Mouse (Mus musculus): ENCODE data around the gene Tmem95. TPM values are rescaled to one million over a fixed set of nuclear protein-coding genes. Genes with fewer than 3 reads are reported as not detected.
A peak's percentile ranks its signal among the peaks of the same experiment; 100 is the strongest.

Tmem95 gene
- polyA plus RNA-seq, 1 experiment: not detected

GRCm38 (mm10) chr11:69900471-69901405, 22.9 kb upstream of the Tmem95 start, which contains the start of the genes 2810408A11Rik and Neurl4:
Gene 2810408A11Rik, minus strand, starts transcription at chr11:69900987.
Gene Neurl4, plus strand, starts transcription at chr11:69901072.
- Histone ChIP-seq H3K27ac (ENCODE audit: insufficient read depth, low read length) (peak within 1 kb of the TSS; percentile 94), H3K4me3 (ENCODE audit: insufficient read depth, low read length) (peak within 1 kb of the TSS; percentile 85), H3K4me1 (ENCODE audit: control insufficient read depth, insufficient read depth, low read length) (no peaks in the 10 kb centered on the region)
- TF ChIP-seq CTCF (IDR thresholded peaks at IDR 0.05; ENCODE audit: borderline replicate concordance, insufficient read depth, low read length) (no peak), POLR2A (IDR thresholded peaks at IDR 0.05; ENCODE audit: low read depth, low read length) (peak; percentile 93)

GRCm38 (mm10) chr11:69899870-69900269, 22.1 kb upstream of the Tmem95 start:
- H3K4me3 ChIP-seq (ENCODE audit: insufficient read depth, low read length): peak overlapping the region; percentile 70
- TF ChIP-seq CTCF (IDR thresholded peaks at IDR 0.05; ENCODE audit: borderline replicate concordance, insufficient read depth, low read length): no peak
- TF ChIP-seq POLR2A (IDR thresholded peaks at IDR 0.05; ENCODE audit: low read depth, low read length): no peak
- H3K27ac ChIP-seq (ENCODE audit: insufficient read depth, low read length): no peak overlapping the region
- H3K4me1 ChIP-seq (ENCODE audit: control insufficient read depth, insufficient read depth, low read length): no peaks in the 10 kb centered on the region

GRCm38 (mm10) chr11:69895291-69895690, 17.5 kb upstream of the Tmem95 start, which contains the start of gene Acap1:
Gene Acap1, minus strand, starts transcription at chr11:69895539.
- Histone ChIP-seq H3K27ac (ENCODE audit: insufficient read depth, low read length) (no peak within 1 kb of the TSS), H3K4me3 (ENCODE audit: insufficient read depth, low read length) (no peak within 1 kb of the TSS), H3K4me1 (ENCODE audit: control insufficient read depth, insufficient read depth, low read length) (no peaks in the 10 kb centered on the region)
- TF ChIP-seq POLR2A (IDR thresholded peaks at IDR 0.05; ENCODE audit: low read depth, low read length) (no peak), CTCF (IDR thresholded peaks at IDR 0.05; ENCODE audit: borderline replicate concordance, insufficient read depth, low read length) (no peak)

- no peak for TF ChIP-seq POLR2A (IDR thresholded peaks at IDR 0.05; ENCODE audit: low read depth, low read length)
- TF ChIP-seq CTCF (IDR thresholded peaks at IDR 0.05; ENCODE audit: borderline replicate concordance, insufficient read depth, low read length): no peak
- Histone ChIP-seq H3K4me3 (ENCODE audit: insufficient read depth, low read length) (no peak overlapping the region), H3K27ac (ENCODE audit: insufficient read depth, low read length) (no peak overlapping the region), H3K4me1 (ENCODE audit: control insufficient read depth, insufficient read depth, low read length) (no peaks in the 10 kb centered on the region)
Measured at GRCm38 (mm10) chr11:69894671-69895070, 16.9 kb upstream of the Tmem95 start.

GRCm38 (mm10) chr11:69891482-69891881, 13.7 kb upstream of the Tmem95 start:
- no peak for TF ChIP-seq POLR2A (IDR thresholded peaks at IDR 0.05; ENCODE audit: low read depth, low read length)
- TF ChIP-seq CTCF (IDR thresholded peaks at IDR 0.05; ENCODE audit: borderline replicate concordance, insufficient read depth, low read length): no peak
- Histone ChIP-seq H3K4me3 (ENCODE audit: insufficient read depth, low read length) (no peak overlapping the region), H3K4me1 (ENCODE audit: control insufficient read depth, insufficient read depth, low read length) (no peaks in the 10 kb centered on the region), H3K27ac (ENCODE audit: insufficient read depth, low read length) (no peak overlapping the region)

- H3K4me3 ChIP-seq (ENCODE audit: insufficient read depth, low read length): no peak overlapping the region
- no peak for TF ChIP-seq CTCF (IDR thresholded peaks at IDR 0.05; ENCODE audit: borderline replicate concordance, insufficient read depth, low read length)
- no peak for TF ChIP-seq POLR2A (IDR thresholded peaks at IDR 0.05; ENCODE audit: low read depth, low read length)
- no peak overlapping the region for H3K27ac ChIP-seq (ENCODE audit: insufficient read depth, low read length)
- no peaks in the 10 kb centered on the region for H3K4me1 ChIP-seq (ENCODE audit: control insufficient read depth, insufficient read depth, low read length)
Measured at GRCm38 (mm10) chr11:69886907-69887635, 9.3 kb upstream of the Tmem95 start.

- no peak overlapping the region for H3K27ac ChIP-seq (ENCODE audit: insufficient read depth, low read length)
- TF ChIP-seq POLR2A (IDR thresholded peaks at IDR 0.05; ENCODE audit: low read depth, low read length) (no peak), CTCF (IDR thresholded peaks at IDR 0.05; ENCODE audit: borderline replicate concordance, insufficient read depth, low read length) (no peak)
- no peak overlapping the region for H3K4me3 ChIP-seq (ENCODE audit: insufficient read depth, low read length)
- no peaks in the 10 kb centered on the region for H3K4me1 ChIP-seq (ENCODE audit: control insufficient read depth, insufficient read depth, low read length)
Measured at GRCm38 (mm10) chr11:69884663-69885062, 6.8 kb upstream of the Tmem95 start.

- no peak overlapping the region for H3K4me3 ChIP-seq (ENCODE audit: insufficient read depth, low read length)
- no peaks in the 10 kb centered on the region for H3K4me1 ChIP-seq (ENCODE audit: control insufficient read depth, insufficient read depth, low read length)
- TF ChIP-seq POLR2A (IDR thresholded peaks at IDR 0.05; ENCODE audit: low read depth, low read length): no peak
- no peak for TF ChIP-seq CTCF (IDR thresholded peaks at IDR 0.05; ENCODE audit: borderline replicate concordance, insufficient read depth, low read length)
- no peak overlapping the region for H3K27ac ChIP-seq (ENCODE audit: insufficient read depth, low read length)
Measured at GRCm38 (mm10) chr11:69884240-69884639, 6.4 kb upstream of the Tmem95 start.

- TF ChIP-seq POLR2A (IDR thresholded peaks at IDR 0.05; ENCODE audit: low read depth, low read length): no peak
- TF ChIP-seq CTCF (IDR thresholded peaks at IDR 0.05; ENCODE audit: borderline replicate concordance, insufficient read depth, low read length): no peak
- Histone ChIP-seq H3K4me3 (ENCODE audit: insufficient read depth, low read length) (no peak overlapping the region), H3K27ac (ENCODE audit: insufficient read depth, low read length) (no peak overlapping the region), H3K4me1 (ENCODE audit: control insufficient read depth, insufficient read depth, low read length) (no peaks in the 10 kb centered on the region)
Measured at GRCm38 (mm10) chr11:69883527-69884151, 5.8 kb upstream of the Tmem95 start.

Measured in embryonic fibroblast, embryonic 13.5 days (primary cell).